Mouse (Mus musculus) midbrain, postnatal 0 days (tissue): ENCODE data around the gene Tnpo3. TPM values are rescaled to one million over a fixed set of nuclear protein-coding genes. Genes with fewer than 3 reads are reported as not detected.

Experiments used
- ATAC-seq: fragments of 200-750 bp; cut with Nextera tagmentation; 2 replicates; pipeline ENCODE4 v1.8.0; 2017; ENCODE audit warnings: moderate number of reproducible peaks, mild to moderate bottlenecking, moderate TSS enrichment, moderate library complexity; ENCODE audit not compliant: low FRiP score
- DNase-seq: peaks from one replicate; pipeline ENCODE4 v3.0.0-alpha.2; 2015; ENCODE audit warnings: low spot score
- H3K27ac ChIP-seq: fragments of 300-500 bp; sonication (generic); 2 replicates; pipeline ENCODE4 v1.5.1; 2014; ENCODE audit warnings: low read depth, mild to moderate bottlenecking, low read length, mixed read lengths
- H3K27me3 ChIP-seq: fragments of 300-500 bp; sonication (generic); 2 replicates; pipeline ENCODE4 v1.6.1; 2014; ENCODE audit warnings: low read length, control low read depth, mixed read lengths; ENCODE audit not compliant: insufficient read depth
- H3K36me3 ChIP-seq: fragments of 300-500 bp; sonication (generic); 2 replicates; pipeline ENCODE4 v1.6.1; 2014; ENCODE audit warnings: low read length, control low read depth, mixed read lengths; ENCODE audit not compliant: insufficient read depth
- H3K4me1 ChIP-seq: fragments of 300-500 bp; sonication (generic); 2 replicates; pipeline ENCODE4 v1.6.1; 2014; ENCODE audit warnings: mild to moderate bottlenecking, control low read depth, antibody characterized with exemption, low read length, mixed read lengths; ENCODE audit not compliant: insufficient read depth
- H3K4me2 ChIP-seq: fragments of 300-500 bp; sonication (generic); 2 replicates; pipeline ENCODE4 v1.6.1; 2014; ENCODE audit warnings: low read depth, mild to moderate bottlenecking, low read length, mixed read lengths; ENCODE audit not compliant: poor library complexity, severe bottlenecking
- H3K4me3 ChIP-seq: fragments of 300-500 bp; sonication (generic); 2 replicates; pipeline ENCODE4 v1.5.1; 2014; ENCODE audit warnings: low read depth, mild to moderate bottlenecking, low read length, moderate library complexity
- H3K9ac ChIP-seq: fragments of 300-500 bp; sonication (generic); replicated peaks from 2 replicates; pipeline ENCODE4 v1.6.1; 2014; ENCODE audit warnings: mild to moderate bottlenecking, low read length, moderate library complexity, mixed read lengths; ENCODE audit not compliant: poor library complexity, severe bottlenecking
- H3K9me3 ChIP-seq: fragments of 300-500 bp; sonication (generic); 2 replicates; pipeline ENCODE4 v1.6.1; 2016; ENCODE audit warnings: low read length, control low read depth
- CTCF ChIP-seq: IDR thresholded peaks from 2 replicates; pipeline ENCODE4 v1.5.1; 2016; ENCODE audit warnings: antibody characterized with exemption, mild to moderate bottlenecking
- WGBS: fragments of 180-500 bp; shearing (Covaris S2); extraction: QIAGEN DNeasy Blood & Tissue Kit; methylation state at CpG from one replicate; pipeline ENCODE4 v1.1.7; 2014; 5-methylcytosine and 5-hydroxymethylcytosine counted together
- polyA plus RNA-seq: library from polyadenylated mRNA; unstranded; fragments of >200 nt; fragmentation: Nextera tagmentation; extraction: Ambion mirVana; gene quantifications from 2 replicates; pipeline ENCODE4 v1.2.1, GENCODE M21; 2015
- total RNA-seq: library from RNA; depleted of rRNA; stranded (reverse); fragments of >200 nt; gene quantifications from 2 replicates; pipeline ENCODE4 v1.2.3, GENCODE M21; 2014

The Tnpo3 gene
- total and polyA plus RNA-seq, 2 experiments from 2014 or later: 57.9 to 72.6 TPM

- TF ChIP-seq CTCF: no peak
- ATAC-seq (no peak), DNase-seq (no peak)
- peaks cover 15% of the 10 kb centered on the region for H3K27me3 ChIP-seq
- no peaks in the 10 kb centered on the region for H3K9me3 ChIP-seq
- no peak overlapping the region for H3K4me2 ChIP-seq
- H3K36me3 ChIP-seq: no peaks in the 10 kb centered on the region
- WGBS: 73% methylated on average over 6 of the region's 6 CpGs
- no peak overlapping the region for H3K27ac ChIP-seq
- H3K9ac ChIP-seq: no peak overlapping the region
- 0 out of 2 replicates have a peak, but pooled peaks cover 8% of the 10 kb centered on the region for H3K4me1 ChIP-seq
- no peak overlapping the region for H3K4me3 ChIP-seq
Observed at GRCm38 (mm10) chr6:29522626-29523300, 86.9 kb downstream of the Tnpo3 start.

DNA sequence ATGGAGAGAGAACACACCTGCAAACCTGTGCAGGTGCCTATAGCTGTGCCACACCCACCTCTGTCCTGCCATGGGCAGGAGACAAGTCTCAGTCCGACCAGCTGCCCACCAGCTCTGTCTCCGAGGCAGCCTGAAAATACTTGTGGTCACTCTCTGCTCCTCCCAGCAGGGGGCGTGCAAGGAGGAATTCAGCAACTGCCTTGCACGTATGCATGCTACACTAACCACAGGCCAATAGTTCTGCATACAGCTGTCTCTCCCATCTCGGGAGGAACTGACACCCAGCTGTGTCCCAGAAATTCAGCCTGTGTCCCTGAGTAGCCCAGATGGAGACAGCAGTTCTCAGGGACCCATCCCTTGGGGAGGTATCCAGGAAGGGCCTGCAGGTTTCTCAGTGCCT, 92.5 kb downstream of the Tnpo3 start:
- no peak for ATAC-seq
- WGBS: 6% methylated on average over 5 of the region's 5 CpGs
- H3K36me3 ChIP-seq: no peaks in the 10 kb centered on the region

DNA sequence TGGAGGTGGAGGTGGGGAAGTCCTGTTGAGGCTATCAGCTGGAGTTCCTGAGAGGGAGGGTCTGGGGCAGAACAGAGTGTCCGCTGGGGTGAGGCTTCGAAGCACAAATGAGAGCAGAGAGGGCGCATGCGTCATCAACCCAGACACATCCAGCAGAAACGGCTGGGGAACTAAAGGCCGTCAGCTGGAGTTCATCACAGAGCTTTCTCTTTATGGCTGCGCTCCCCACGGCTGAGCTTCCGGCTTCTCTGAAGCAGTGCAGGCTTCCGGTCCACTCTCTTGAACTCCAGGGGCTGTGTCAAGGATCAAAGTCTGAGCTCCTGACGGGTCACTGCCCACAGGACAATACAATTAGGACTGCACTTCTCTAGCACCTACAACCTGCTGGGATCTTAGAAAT, 96.4 kb downstream of the Tnpo3 start:
- H3K36me3 ChIP-seq: no peaks in the 10 kb centered on the region
- H3K9me3 ChIP-seq: no peaks in the 10 kb centered on the region
- peaks cover 7% of the 10 kb centered on the region; the same call in 1 of the 2 replicates for H3K27me3 ChIP-seq
- TF ChIP-seq CTCF: no peak
- ATAC-seq: peak; percentile 48; the same call in 1 of the 2 replicates
- WGBS: under 1% methylated on average over 11 of the region's 11 CpGs
- peak; percentile 53 for DNase-seq
- peaks cover 2% of the 10 kb centered on the region; the same call in 1 of the 2 replicates for H3K4me1 ChIP-seq
- no peak overlapping the region for H3K27ac ChIP-seq
- no peak overlapping the region for H3K9ac ChIP-seq
- peak overlapping the region; percentile 17; the same call in 1 of the 2 replicates for H3K4me3 ChIP-seq
- H3K4me2 ChIP-seq: peak overlapping the region; percentile 46

More for the DNA sequence above, 92.5 kb downstream of the Tnpo3 start:
- Histone ChIP-seq H3K4me3 (no peak overlapping the region), H3K27ac (no peak overlapping the region), H3K4me2 (no peak overlapping the region), H3K9me3 (no peaks in the 10 kb centered on the region), H3K4me1 (peaks cover 2% of the 10 kb centered on the region; the same call in 1 of the 2 replicates), H3K27me3 (no peaks in the 10 kb centered on the region), H3K9ac (no peak overlapping the region)
- no peak for DNase-seq
- TF ChIP-seq CTCF: peak; percentile 66

DNA sequence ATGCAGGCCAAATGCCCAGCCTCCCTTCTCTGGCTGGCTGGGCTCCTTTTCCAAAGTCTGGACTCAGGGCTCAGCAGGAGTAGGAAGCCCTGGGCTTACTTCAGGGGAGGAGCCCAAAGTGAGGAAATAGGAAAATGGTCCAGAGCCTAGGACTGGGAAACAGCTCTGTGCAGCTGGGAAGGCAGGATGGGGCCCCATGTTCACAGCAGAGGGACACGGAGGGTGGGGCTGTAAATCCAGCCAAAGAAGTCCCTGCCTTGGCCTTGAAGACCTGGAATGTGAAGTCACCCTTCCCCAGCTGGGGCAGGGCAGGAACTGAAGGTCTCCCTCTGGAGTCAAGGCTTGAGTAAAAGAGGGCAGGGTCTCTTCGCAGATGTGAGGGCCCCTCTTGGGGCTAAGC, 100.6 kb downstream of the Tnpo3 start:
- H3K4me3 ChIP-seq: no peak overlapping the region
- TF ChIP-seq CTCF: no peak
- no peak for ATAC-seq

GRCm38 (mm10) chr6:29507447-29508309, 102.0 kb downstream of the Tnpo3 start, which contains the start of gene Kcp:
Kcp (minus strand) TSS chr6:29507952.
- no peak for TF ChIP-seq CTCF
- peak; percentile 44; the same call in 1 of the 2 replicates for ATAC-seq
- H3K27ac ChIP-seq: no peak within 1 kb of the TSS
- H3K4me1 ChIP-seq: peaks cover under 1% of the 10 kb centered on the region; the same call in 1 of the 2 replicates
- H3K9ac ChIP-seq: peak within 1 kb of the TSS; percentile 50
- no peaks in the 10 kb centered on the region for H3K9me3 ChIP-seq
- peak within 1 kb of the TSS; percentile 47 for H3K4me3 ChIP-seq
- no peaks in the 10 kb centered on the region for H3K36me3 ChIP-seq
- WGBS: 3% methylated on average over 40 of the region's 47 CpGs
- DNase-seq: no peak
- H3K4me2 ChIP-seq: peak within 1 kb of the TSS; percentile 62
- peaks cover 19% of the 10 kb centered on the region; the same call in 1 of the 2 replicates for H3K27me3 ChIP-seq

More for the DNA sequence above, 100.6 kb downstream of the Tnpo3 start:
- WGBS: 52% methylated on average over 2 of the region's 2 CpGs
- Histone ChIP-seq H3K9ac (no peak overlapping the region), H3K9me3 (no peaks in the 10 kb centered on the region), H3K27me3 (peaks cover 19% of the 10 kb centered on the region; the same call in 1 of the 2 replicates), H3K27ac (no peak overlapping the region), H3K36me3 (no peaks in the 10 kb centered on the region), H3K4me1 (peaks cover 2% of the 10 kb centered on the region; the same call in 1 of the 2 replicates), H3K4me2 (no peak overlapping the region)
- DNase-seq: no peak
